Mouse (Mus musculus) lung, adult 2 months (tissue): Measurements from ENCODE around the gene Gm20458.

ENCODE experiments used
- CTCF ChIP-seq: fragments of 200-500 bp; IDR thresholded peaks from 2 replicates; pipeline ENCODE4 v1.5.1; 2011; ENCODE audit warnings: mild to moderate bottlenecking, low read length, control low read depth; ENCODE audit not compliant: insufficient read depth
- POLR2A ChIP-seq: fragments of 200-500 bp; IDR thresholded peaks from 2 replicates; pipeline ENCODE4 v1.6.1; 2011; ENCODE audit warnings: low read depth, mild to moderate bottlenecking, control low read depth, low read length, borderline replicate concordance; ENCODE audit errors: extremely low read depth

- TF ChIP-seq CTCF (peak; percentile 47; the same call in 1 of the 2 replicates), POLR2A (no peak)
Observed at GRCm38 (mm10) chr2:164417198-164417597, 43.6 kb upstream of the Gm20458 start.
